Mouse (Mus musculus) olfactory bulb, adult 2 months (tissue): Measurements from ENCODE around the gene Ccn6. TPM values are rescaled to one million over a fixed set of nuclear protein-coding genes. Genes with fewer than 3 reads are reported as not detected.
"Not testable (repeated sequence)": the region's sequence is repeated elsewhere in the genome, so short reads cannot be mapped to it uniquely, and the experiment has no call there.

Experiments
- H3K27ac ChIP-seq: fragments of 200-500 bp; 2 replicates; pipeline ENCODE4 v1.5.1; 2012; ENCODE audit warnings: low read depth, low read length; ENCODE audit not compliant: insufficient read depth
- H3K4me1 ChIP-seq: fragments of 200-500 bp; 2 replicates; pipeline ENCODE4 v1.6.1; 2012; ENCODE audit warnings: low read length; ENCODE audit not compliant: control insufficient read depth, insufficient read depth
- H3K4me3 ChIP-seq: fragments of 200-500 bp; 2 replicates; pipeline ENCODE4 v1.5.1; 2012; ENCODE audit warnings: mild to moderate bottlenecking, low read depth, low read length, moderate library complexity; ENCODE audit not compliant: insufficient read depth
- CTCF ChIP-seq: fragments of 200-500 bp; IDR thresholded peaks from 2 replicates; pipeline ENCODE4 v1.5.1; 2012; ENCODE audit warnings: low read depth, mild to moderate bottlenecking, low read length, moderate library complexity; ENCODE audit not compliant: insufficient read depth
- POLR2A ChIP-seq: fragments of 200-500 bp; IDR thresholded peaks from 2 replicates; pipeline ENCODE4 v1.6.1; 2012; ENCODE audit warnings: mild to moderate bottlenecking, low read depth, low read length, moderate library complexity; ENCODE audit not compliant: insufficient read depth
- WGBS: fragments of 180-500 bp; shearing (Covaris S2); methylation state at CpG from one replicate; pipeline ENCODE4 v1.1.7; 2018; 5-methylcytosine and 5-hydroxymethylcytosine counted together
- polyA plus RNA-seq: library from polyadenylated mRNA; stranded (reverse); fragments of >200 nt; gene quantifications from 2 replicates; pipeline ENCODE4 v1.2.4, GENCODE M21; 2012; ENCODE audit warnings: low replicate concordance; ENCODE audit not compliant: missing spikeins, insufficient read depth, insufficient read length

The Ccn6 gene
- not detected in 2 replicates for polyA plus RNA-seq

- Histone ChIP-seq H3K4me1 (no peaks in the 10 kb centered on the region), H3K27ac (no peak within 1 kb of the TSS), H3K4me3 (no peak within 1 kb of the TSS)
- WGBS, result 91% methylated on average over 10 of the region's 10 CpGs
- TF ChIP-seq POLR2A (no peak), CTCF (no peak)
These were observed at the start of gene Ccn6 for GRCm38 (mm10) chr10:39163694-39164093. TSS of gene Ccn6 (minus strand) at chr10:39163794.

DNA sequence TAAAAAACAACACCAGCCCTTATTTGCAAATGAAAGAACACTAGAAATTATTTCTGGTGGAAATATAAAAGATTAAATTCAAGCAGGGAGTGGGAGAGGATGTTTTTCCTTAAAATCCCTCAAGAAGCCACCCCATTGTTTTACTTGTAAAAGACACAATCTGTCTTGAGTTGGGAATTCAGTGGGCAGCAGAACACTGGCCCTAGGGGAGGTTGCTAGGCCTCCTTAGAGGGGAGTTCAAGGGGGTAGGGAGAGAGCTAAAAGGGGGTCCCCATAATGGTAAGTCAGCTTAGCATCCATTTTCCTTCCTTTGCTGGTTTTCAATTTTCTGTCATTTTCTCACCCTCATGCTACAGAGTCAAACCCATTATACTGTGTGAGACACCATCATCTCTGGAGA lies 46.4 kb upstream of the Ccn6 start:
- peaks cover 2% of the 10 kb centered on the region; the same call in 1 of the 2 replicates for H3K4me1 ChIP-seq
- TF ChIP-seq CTCF (no peak), POLR2A (no peak)
- H3K27ac ChIP-seq, result no peak overlapping the region
- no peak overlapping the region for H3K4me3 ChIP-seq

- Histone ChIP-seq H3K27ac (no peak overlapping the region), H3K4me3 (no peak overlapping the region), H3K4me1 (peaks cover 2% of the 10 kb centered on the region; the same call in 1 of the 2 replicates)
- no peak for TF ChIP-seq POLR2A
- 43% methylated on average over 10 of the region's 10 CpGs for WGBS
These were observed 45.8 kb upstream of the Ccn6 start for GRCm38 (mm10) chr10:39209161-39210025.

GRCm38 (mm10) chr10:39208712-39209111 lies 45.1 kb upstream of the Ccn6 start:
- Histone ChIP-seq H3K4me1 (peaks cover 2% of the 10 kb centered on the region; the same call in 1 of the 2 replicates), H3K27ac (no peak overlapping the region), H3K4me3 (no peak overlapping the region)
- 64% methylated on average over 4 of the region's 4 CpGs for WGBS
- TF ChIP-seq POLR2A (no peak), CTCF (no peak)

DNA sequence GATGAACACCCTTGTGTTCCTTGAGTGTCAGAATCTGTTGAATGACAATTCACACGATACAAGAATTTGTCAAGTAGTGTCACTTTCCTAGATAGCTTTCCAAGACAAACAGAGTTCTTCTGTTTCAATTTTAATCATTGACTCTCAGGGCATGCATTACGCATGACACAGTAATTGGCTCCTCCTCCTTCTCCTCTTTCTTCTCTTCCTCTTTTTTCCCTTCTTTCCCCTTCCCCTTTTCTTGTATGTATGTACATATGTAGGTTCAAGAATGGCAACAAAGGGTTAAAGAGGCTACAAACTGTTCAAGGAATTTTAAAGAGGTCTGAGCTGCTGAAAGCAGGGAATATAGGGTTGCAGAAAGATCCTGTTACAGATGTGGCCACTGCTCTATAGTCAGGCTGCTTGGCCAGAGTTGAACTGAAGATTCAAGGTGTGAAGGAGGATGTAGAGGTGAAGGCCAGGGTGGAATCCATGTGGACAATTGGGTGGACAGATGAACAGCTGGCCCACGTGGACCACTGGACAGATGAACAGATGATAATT lies 43.8 kb upstream of the Ccn6 start:
- 85% methylated on average over 3 of the region's 3 CpGs for WGBS
- Histone ChIP-seq H3K4me3 (no peak overlapping the region), H3K4me1 (peaks cover 2% of the 10 kb centered on the region; the same call in 1 of the 2 replicates), H3K27ac (no peak overlapping the region)
- no peak for TF ChIP-seq CTCF
- no peak for TF ChIP-seq POLR2A

DNA sequence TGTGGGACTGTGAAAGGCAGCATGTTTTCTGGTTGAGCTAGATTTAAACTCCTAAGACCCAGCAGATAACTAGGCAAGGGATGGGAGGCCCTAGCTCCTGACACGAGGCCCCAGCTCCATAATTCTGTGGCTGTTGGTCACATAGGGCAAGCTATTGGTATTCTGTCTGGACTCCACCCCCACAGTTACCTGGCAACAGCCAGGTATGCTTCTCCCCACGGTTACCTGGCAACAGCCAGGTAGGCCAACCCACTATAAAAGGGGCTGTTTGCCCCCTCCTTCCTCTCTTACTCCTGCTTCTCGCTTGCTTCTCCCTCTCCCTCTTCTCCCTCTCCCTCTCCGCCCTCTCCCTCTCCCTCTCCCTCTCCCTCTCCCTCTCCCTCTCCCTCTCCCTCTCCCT lies 38.9 kb upstream of the Ccn6 start:
- Histone ChIP-seq H3K4me3 (no peak overlapping the region), H3K4me1 (no peaks in the 10 kb centered on the region), H3K27ac (no peak overlapping the region)
- WGBS, result 81% methylated on average over 3 of the region's 4 CpGs
- TF ChIP-seq POLR2A, result no peak
- TF ChIP-seq CTCF, result no peak

DNA sequence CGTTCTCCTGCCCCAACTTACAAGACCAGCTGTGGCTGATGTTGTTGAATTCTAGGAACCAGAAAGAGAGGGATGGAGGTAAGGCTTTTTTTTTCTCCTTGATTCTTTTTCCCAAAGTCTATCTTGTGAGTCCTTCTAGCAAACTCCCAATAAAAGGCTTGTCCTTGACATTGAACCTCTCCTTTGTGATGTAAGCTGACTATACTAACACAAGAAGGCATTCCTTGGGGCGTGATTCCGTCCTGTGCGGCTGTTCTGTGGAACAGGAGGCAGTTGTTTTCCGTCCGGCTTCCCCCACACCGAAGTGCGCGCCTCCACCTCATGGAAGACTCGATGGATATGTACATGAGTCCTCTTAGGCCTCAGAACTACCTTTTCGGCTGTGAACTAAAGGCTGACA lies 34.6 kb upstream of the Ccn6 start:
- WGBS, result 92% methylated on average over 11 of the region's 11 CpGs
- not testable (repeated sequence) for H3K27ac ChIP-seq, H3K4me1 ChIP-seq, H3K4me3 ChIP-seq

- Histone ChIP-seq H3K27ac (no peak overlapping the region), H3K4me1 (no peaks in the 10 kb centered on the region), H3K4me3 (no peak overlapping the region)
- WGBS, result 93% methylated on average over 3 of the region's 3 CpGs
- no peak for TF ChIP-seq POLR2A
- no peak for TF ChIP-seq CTCF
These were observed 29.1 kb upstream of the Ccn6 start for GRCm38 (mm10) chr10:39192673-39193072.

DNA sequence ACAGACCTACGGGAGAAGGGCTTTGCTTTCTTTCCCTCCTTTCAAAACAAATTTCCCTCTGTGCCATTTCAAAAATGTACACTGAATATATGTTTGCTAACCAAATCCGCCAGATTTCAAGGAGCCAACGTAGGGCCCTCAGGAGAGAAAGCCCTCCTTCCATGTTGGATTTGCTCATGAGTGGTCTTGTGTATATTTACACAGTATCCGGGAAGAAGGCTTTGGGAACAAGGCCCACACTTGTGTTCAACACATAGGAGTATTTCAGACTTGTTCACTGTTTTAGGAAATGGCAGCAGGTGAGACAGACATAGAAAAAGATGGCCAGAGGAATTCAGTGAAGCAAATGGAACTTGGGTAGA lies 21.9 kb upstream of the Ccn6 start:
- no peak overlapping the region for H3K27ac ChIP-seq
- peaks cover 3% of the 10 kb centered on the region; the same call in 1 of the 2 replicates for H3K4me1 ChIP-seq
- WGBS, result 69% methylated on average over 4 of the region's 4 CpGs
- TF ChIP-seq CTCF (no peak), POLR2A (no peak)
- no peak overlapping the region for H3K4me3 ChIP-seq
